Mouse (Mus musculus): ENCODE results near the gene Olfr1102.

Gene Olfr1102

DNA sequence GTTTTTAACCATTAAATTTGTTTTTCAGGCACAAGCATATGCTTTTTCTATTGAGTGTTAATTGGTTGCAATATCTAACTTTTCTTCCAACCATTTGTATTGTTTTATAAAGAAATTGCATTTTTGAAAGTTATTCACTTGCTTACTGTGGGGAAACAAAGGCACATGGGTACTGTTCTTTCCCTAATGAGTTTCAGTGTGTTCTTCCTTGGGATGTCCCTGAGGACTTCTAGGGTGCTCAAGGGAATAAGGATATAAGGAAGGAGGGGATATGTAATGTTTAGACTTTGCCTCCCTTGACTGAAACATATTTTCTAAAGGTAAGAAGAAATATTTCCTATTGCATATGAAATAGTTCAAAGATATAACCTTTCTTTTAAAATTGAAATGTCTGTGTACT is at the start of gene Olfr1102:
TSS of gene Olfr1102 (plus strand) at position 301 of the 400 bp plus-strand sequence.
- no peak for DNase-seq (ENCODE audit: extremely low spot score, low read depth, low spot score)

DNA sequence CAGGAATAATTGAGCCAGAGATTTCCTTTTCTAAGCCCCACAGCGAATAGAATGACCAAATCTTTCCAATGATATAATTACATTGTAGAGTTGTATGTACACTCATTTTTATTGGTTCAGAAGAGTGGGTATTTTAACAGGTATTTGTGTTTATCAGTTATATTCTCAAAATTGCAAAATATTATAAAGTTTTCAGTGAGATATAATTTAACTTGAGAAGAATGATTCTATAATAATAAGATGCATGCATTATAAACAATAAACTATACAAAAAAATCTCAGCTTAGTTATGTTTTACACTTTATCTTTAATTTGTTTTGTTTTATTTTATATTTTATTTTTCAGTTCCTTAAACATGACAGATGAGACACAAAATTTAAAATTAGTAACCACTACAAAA is 37.6 kb upstream of the Olfr1102 start, which contains the start of gene Olfr1099:
TSS of gene Olfr1099 (minus strand) at position 101 of the 400 bp plus-strand sequence.
- DNase-seq (ENCODE audit: extremely low spot score, low read depth, low spot score) = no peak

DNA sequence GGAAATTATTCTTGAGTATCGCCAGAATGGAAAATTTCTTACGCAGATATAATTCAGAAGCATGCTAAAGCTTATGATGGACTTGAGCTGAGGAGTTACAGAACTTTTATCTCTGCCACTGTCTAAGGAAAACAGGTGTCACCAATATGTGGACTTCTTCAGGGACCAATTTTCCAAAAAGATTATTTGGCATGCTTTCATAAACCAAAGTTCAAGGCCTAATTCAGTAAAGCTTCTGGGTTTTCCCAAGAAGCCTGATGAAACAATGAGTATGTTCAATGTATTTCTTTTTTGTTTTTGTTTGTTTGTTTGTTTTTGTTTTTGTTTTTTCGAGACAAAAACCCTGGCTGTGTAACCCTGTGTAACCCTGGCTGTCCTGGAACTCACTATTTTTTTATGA is 18.3 kb upstream of the Olfr1102 start, which contains the start of gene Olfr1100:
TSS of gene Olfr1100 (minus strand) at position 101 of the 400 bp plus-strand sequence.
- no peak for DNase-seq (ENCODE audit: extremely low spot score, low read depth, low spot score)

DNA sequence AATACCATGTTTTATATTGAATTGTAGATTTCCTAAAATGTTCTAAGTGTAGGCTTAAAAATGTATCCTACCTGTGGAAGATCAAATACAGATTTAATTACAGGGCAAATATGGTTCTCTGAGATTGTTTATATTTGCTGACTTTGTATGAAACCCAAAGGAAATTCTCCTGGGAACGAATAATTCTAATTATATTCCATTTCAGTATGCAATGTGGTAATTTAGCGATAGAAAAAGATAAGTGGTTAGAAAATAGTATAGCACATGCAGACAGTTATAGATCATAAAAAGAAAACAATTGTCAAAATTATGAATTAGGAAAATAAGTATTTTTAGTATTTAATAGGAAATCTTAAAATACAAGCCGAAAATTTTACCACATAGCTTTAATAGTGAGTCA is 7.1 kb upstream of the Olfr1102 start, which contains the start of gene Olfr1101:
TSS of gene Olfr1101 (minus strand) at position 101 of the 400 bp plus-strand sequence.
- DNase-seq (ENCODE audit: extremely low spot score, low read depth, low spot score) = no peak

DNA sequence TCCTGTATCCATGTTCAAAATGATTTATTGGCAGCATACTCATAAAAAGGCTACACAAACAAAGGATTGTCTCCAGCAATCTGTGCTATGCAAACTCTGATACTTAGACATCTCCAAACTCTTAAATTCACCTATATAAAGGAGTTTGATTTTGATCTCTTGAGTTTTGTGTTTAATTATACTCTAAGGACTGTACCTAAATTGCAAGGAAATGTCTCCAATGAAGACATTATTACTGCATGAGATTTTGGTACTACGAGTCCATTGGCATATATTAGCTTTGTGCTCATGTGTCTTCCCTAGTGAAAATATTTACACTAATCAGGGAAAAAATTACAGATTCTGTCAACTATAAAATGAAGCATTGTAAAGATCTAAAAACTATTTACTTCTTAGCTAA is 28.8 kb downstream of the Olfr1102 start, which contains the start of gene Olfr1104:
TSS of gene Olfr1104 (minus strand) at position 101 of the 400 bp plus-strand sequence.
- DNase-seq (ENCODE audit: extremely low spot score, low read depth, low spot score) = no peak

DNA sequence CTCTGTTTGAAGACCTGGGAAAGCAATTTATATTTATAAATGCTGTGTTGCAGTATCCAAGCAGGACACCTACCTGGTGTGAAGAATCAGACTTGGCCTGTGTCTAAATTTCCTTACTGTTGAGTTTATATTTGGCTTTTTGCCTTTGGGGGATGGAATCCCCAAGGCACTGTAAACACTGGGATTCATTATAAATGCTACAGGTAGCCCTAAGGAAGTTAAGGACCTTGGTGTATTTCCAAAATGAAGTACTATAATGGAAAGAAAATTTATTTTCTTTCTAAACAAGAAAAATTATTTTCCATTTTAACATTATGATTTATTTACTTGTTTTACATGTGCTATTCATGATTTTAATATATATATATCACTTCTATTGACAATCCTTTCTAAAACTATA is 38.2 kb downstream of the Olfr1102 start, which contains the start of gene Olfr1105:
TSS of gene Olfr1105 (minus strand) at position 101 of the 400 bp plus-strand sequence.
- DNase-seq (ENCODE audit: extremely low spot score, low read depth, low spot score) = no peak

DNA sequence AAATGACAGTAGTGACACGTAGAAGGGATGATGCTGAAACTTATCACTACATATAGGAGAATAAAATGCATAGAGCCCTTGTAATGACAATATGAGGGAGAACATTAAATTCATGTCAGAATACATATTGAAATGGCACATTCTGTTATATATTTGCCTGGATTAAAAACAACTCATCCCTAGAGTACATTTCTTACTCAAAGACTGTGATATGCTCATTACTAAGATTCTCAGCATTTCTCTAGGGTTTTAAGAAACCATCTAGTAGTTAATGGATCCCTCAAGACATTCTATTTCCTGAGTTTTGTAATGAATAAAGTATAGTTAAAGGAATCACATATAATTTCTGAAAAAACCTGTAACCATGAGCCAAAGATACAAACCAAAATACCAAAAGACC is 54.0 kb downstream of the Olfr1102 start, which contains the start of gene Olfr1106:
TSS of gene Olfr1106 (minus strand) at position 101 of the 400 bp plus-strand sequence.
- DNase-seq (ENCODE audit: extremely low spot score, low read depth, low spot score) = no peak
